Mouse (Mus musculus): ENCODE data around the gene Xpnpep3. TPM values are rescaled to one million over a fixed set of nuclear protein-coding genes. Genes with fewer than 3 reads are reported as not detected.

The Xpnpep3 gene
- total RNA-seq (2021), result 10 to 100 TPM; 11.7 to 15.2 TPM
- long read RNA-seq, experiment 1, partial matches to known transcripts, result 0 of 1 reads
- long read RNA-seq, experiment 1, other reads (novel, unspliced or antisense), result 1 of 1 reads
- long read RNA-seq, experiment 2, partial matches to known transcripts, result 0 of 5 reads
- long read RNA-seq, experiment 2, other reads (novel, unspliced or antisense), result 5 of 5 reads

- intact Hi-C loops (cut with DNase I), result loop anchor here (5.0 kb wide), 1 partner anchor 37 kb away; the partner anchor contains the start of gene Slc25a17
- DNase-seq (ENCODE audit: low spot score in 2 of 2), result peak; percentile 95 to 98
Measured at GRCm38 (mm10) chr15:81399638-81400315, at the start of gene Xpnpep3, which contains the start of gene St13. Gene Xpnpep3, plus strand, starts transcription at chr15:81400138. Gene St13, minus strand, starts transcription at chr15:81400077.

- intact Hi-C loops (cut with DNase I), result no loop called here
- DNase-seq (ENCODE audit: low spot score in 2 of 2), result no peak
Measured at GRCm38 (mm10) chr15:81350401-81350800, 49.5 kb upstream of the Xpnpep3 start.

GRCm38 (mm10) chr15:81352638-81353037 is 47.3 kb upstream of the Xpnpep3 start:
- intact Hi-C loops (cut with DNase I), result no loop called here
- no peak for DNase-seq (ENCODE audit: low spot score in 2 of 2)

GRCm38 (mm10) chr15:81355146-81355761 is 44.7 kb upstream of the Xpnpep3 start:
- peak in 1 of 2 experiments; percentile 46 for DNase-seq (ENCODE audit: low spot score in 2 of 2)

GRCm38 (mm10) chr15:81356946-81357345 is 43.0 kb upstream of the Xpnpep3 start:
- intact Hi-C loops (cut with DNase I), result no loop called here
- no peak for DNase-seq (ENCODE audit: low spot score in 2 of 2)

More at GRCm38 (mm10) chr15:81355146-81355761, 44.7 kb upstream of the Xpnpep3 start:
- intact Hi-C loops (cut with DNase I), result no loop called here

- DNase-seq (ENCODE audit: low spot score in 2 of 2), result no peak
- intact Hi-C loops (cut with DNase I), result no loop called here
Measured at GRCm38 (mm10) chr15:81358943-81359342, 41.0 kb upstream of the Xpnpep3 start.

GRCm38 (mm10) chr15:81359421-81359820 is 40.5 kb upstream of the Xpnpep3 start:
- intact Hi-C loops (cut with DNase I), result no loop called here
- no peak for DNase-seq (ENCODE audit: low spot score in 2 of 2)

- intact Hi-C loops (cut with DNase I), result loop anchor here (5.0 kb wide), 1 partner anchor 37 kb away; no protein-coding TSS in a partner anchor
- peak; percentile 93 to 95 for DNase-seq (ENCODE audit: low spot score in 2 of 2)
Measured at GRCm38 (mm10) chr15:81360345-81361021, 39.5 kb upstream of the Xpnpep3 start, which contains the start of gene Slc25a17. Gene Slc25a17, minus strand, starts transcription at chr15:81360812.

GRCm38 (mm10) chr15:81361022-81361404 is 38.9 kb upstream of the Xpnpep3 start:
- intact Hi-C loops (cut with DNase I), result loop anchor here (5.0 kb wide), 1 partner anchor 36 kb away; no protein-coding TSS in a partner anchor
- DNase-seq (ENCODE audit: low spot score in 2 of 2), result no peak

GRCm38 (mm10) chr15:81361417-81362015 is 38.4 kb upstream of the Xpnpep3 start:
- no peak for DNase-seq (ENCODE audit: low spot score in 2 of 2)
- intact Hi-C loops (cut with DNase I), result loop anchor here (5.0 kb wide), 1 partner anchor 36 kb away; no protein-coding TSS in a partner anchor

- intact Hi-C loops (cut with DNase I), result loop anchor here (5.0 kb wide), 1 partner anchor 35 kb away; no protein-coding TSS in a partner anchor
- DNase-seq (ENCODE audit: low spot score in 2 of 2), result no peak
Measured at GRCm38 (mm10) chr15:81362501-81362900, 37.4 kb upstream of the Xpnpep3 start.

- intact Hi-C loops (cut with DNase I), result loop anchor here (5.0 kb wide), 1 partner anchor 33 kb away; no protein-coding TSS in a partner anchor
- DNase-seq (ENCODE audit: low spot score in 2 of 2), result no peak
Measured at GRCm38 (mm10) chr15:81364271-81364670, 35.7 kb upstream of the Xpnpep3 start.

- intact Hi-C loops (cut with DNase I), result loop anchor here (5.0 kb wide), 1 partner anchor 262 kb away; no protein-coding TSS in a partner anchor
- no peak for DNase-seq (ENCODE audit: low spot score in 2 of 2)
Measured at GRCm38 (mm10) chr15:81365246-81365645, 34.7 kb upstream of the Xpnpep3 start.

GRCm38 (mm10) chr15:81366241-81366640 is 33.7 kb upstream of the Xpnpep3 start:
- DNase-seq (ENCODE audit: low spot score in 2 of 2), result no peak
- intact Hi-C loops (cut with DNase I), result loop anchor here (5.0 kb wide), 1 partner anchor 261 kb away; no protein-coding TSS in a partner anchor

GRCm38 (mm10) chr15:81368601-81369000 is 31.3 kb upstream of the Xpnpep3 start:
- intact Hi-C loops (cut with DNase I), result loop anchor here (5.0 kb wide), 1 partner anchor 259 kb away; no protein-coding TSS in a partner anchor
- DNase-seq (ENCODE audit: low spot score in 2 of 2), result no peak

- intact Hi-C loops (cut with DNase I), result no loop called here
- no peak for DNase-seq (ENCODE audit: low spot score in 2 of 2)
Measured at GRCm38 (mm10) chr15:81370356-81370755, 29.6 kb upstream of the Xpnpep3 start.

GRCm38 (mm10) chr15:81374621-81375020 is 25.3 kb upstream of the Xpnpep3 start:
- DNase-seq (ENCODE audit: low spot score in 2 of 2), result no peak

GRCm38 (mm10) chr15:81378845-81379244 is 21.1 kb upstream of the Xpnpep3 start:
- intact Hi-C loops (cut with DNase I), result no loop called here
- no peak for DNase-seq (ENCODE audit: low spot score in 2 of 2)

More at GRCm38 (mm10) chr15:81374621-81375020, 25.3 kb upstream of the Xpnpep3 start:
- intact Hi-C loops (cut with DNase I), result no loop called here

- intact Hi-C loops (cut with DNase I), result no loop called here
Measured at GRCm38 (mm10) chr15:81386327-81386726, 13.6 kb upstream of the Xpnpep3 start.

More at GRCm38 (mm10) chr15:81386327-81386726, 13.6 kb upstream of the Xpnpep3 start:
- DNase-seq (ENCODE audit: low spot score in 2 of 2), result no peak
